Mouse (Mus musculus): ENCODE measurements around the gene Nop56. TPM values are rescaled to one million over a fixed set of nuclear protein-coding genes. Genes with fewer than 3 reads are reported as not detected.

Gene Nop56
- polyA plus RNA-seq (2014; fragmentation: Illumina TruSeq; extraction: RNeasy Lipid Tissue Mini Kit (QIAGEN cat#74804); ENCODE audit: low read depth, low replicate concordance), result 27.9 TPM

GRCm38 (mm10) chr2:130274149-130274861 is at the start of gene Nop56:
Gene Nop56, plus strand, starts transcription at chr2:130274430.

GRCm38 (mm10) chr2:130283854-130284654 is 9.8 kb downstream of the Nop56 start, which contains the start of gene Idh3b:
Gene Idh3b, minus strand, starts transcription at chr2:130284547.

GRCm38 (mm10) chr2:130294936-130295277 is 20.7 kb downstream of the Nop56 start, which contains the start of gene Ebf4:
Gene Ebf4, plus strand, starts transcription at chr2:130295169.

Other genes starting within 250 kb of the Nop56 start
- not detected for gene Tgm6, start 162.0 kb upstream of the Nop56 start, polyA plus RNA-seq (2014; fragmentation: Illumina TruSeq; extraction: RNeasy Lipid Tissue Mini Kit (QIAGEN cat#74804); ENCODE audit: low read depth, low replicate concordance)
- gene Snrpb, start 95.0 kb upstream of the Nop56 start, polyA plus RNA-seq (2014; fragmentation: Illumina TruSeq; extraction: RNeasy Lipid Tissue Mini Kit (QIAGEN cat#74804); ENCODE audit: low read depth, low replicate concordance), result 8.1 TPM
- not detected for gene Tmc2, start 79.2 kb upstream of the Nop56 start, polyA plus RNA-seq (2014; fragmentation: Illumina TruSeq; extraction: RNeasy Lipid Tissue Mini Kit (QIAGEN cat#74804); ENCODE audit: low read depth, low replicate concordance)
- 114 TPM for gene Idh3b, start 10.1 kb downstream of the Nop56 start, polyA plus RNA-seq (2014; fragmentation: Illumina TruSeq; extraction: RNeasy Lipid Tissue Mini Kit (QIAGEN cat#74804); ENCODE audit: low read depth, low replicate concordance)
- not detected for gene Ebf4, start 20.7 kb downstream of the Nop56 start, polyA plus RNA-seq (2014; fragmentation: Illumina TruSeq; extraction: RNeasy Lipid Tissue Mini Kit (QIAGEN cat#74804); ENCODE audit: low read depth, low replicate concordance)
- gene Cpxm1, start 123.1 kb downstream of the Nop56 start, polyA plus RNA-seq (2014; fragmentation: Illumina TruSeq; extraction: RNeasy Lipid Tissue Mini Kit (QIAGEN cat#74804); ENCODE audit: low read depth, low replicate concordance), result not detected
- gene Gm28372, start 130.8 kb downstream of the Nop56 start, polyA plus RNA-seq (2014; fragmentation: Illumina TruSeq; extraction: RNeasy Lipid Tissue Mini Kit (QIAGEN cat#74804); ENCODE audit: low read depth, low replicate concordance), result not detected
- not detected for gene 1700020A23Rik, start 130.8 kb downstream of the Nop56 start, polyA plus RNA-seq (2014; fragmentation: Illumina TruSeq; extraction: RNeasy Lipid Tissue Mini Kit (QIAGEN cat#74804); ENCODE audit: low read depth, low replicate concordance)
- not detected for gene Tmem239, start 132.0 kb downstream of the Nop56 start, polyA plus RNA-seq (2014; fragmentation: Illumina TruSeq; extraction: RNeasy Lipid Tissue Mini Kit (QIAGEN cat#74804); ENCODE audit: low read depth, low replicate concordance)
- 15.7 TPM for gene Vps16, start 149.9 kb downstream of the Nop56 start, polyA plus RNA-seq (2014; fragmentation: Illumina TruSeq; extraction: RNeasy Lipid Tissue Mini Kit (QIAGEN cat#74804); ENCODE audit: low read depth, low replicate concordance)
- gene Pced1a, start 150.3 kb downstream of the Nop56 start, polyA plus RNA-seq (2014; fragmentation: Illumina TruSeq; extraction: RNeasy Lipid Tissue Mini Kit (QIAGEN cat#74804); ENCODE audit: low read depth, low replicate concordance), result 5.1 TPM
- gene Ptpra, start 175.8 kb downstream of the Nop56 start, polyA plus RNA-seq (2014; fragmentation: Illumina TruSeq; extraction: RNeasy Lipid Tissue Mini Kit (QIAGEN cat#74804); ENCODE audit: low read depth, low replicate concordance), result 41.6 TPM